Comparison of ENCODE assay signal across 8 mouse cellular contexts in genomic region chr15:80092041-80092441, GRCm38 (mm10). TPM values are rescaled to one million over a fixed set of nuclear protein-coding genes. Genes with fewer than 3 reads are reported as not detected.
A peak's percentile ranks its signal among the peaks of the same experiment; 100 is the strongest.
DNase-seq lines count a peak whose midpoint lies in the region; ATAC-seq and TF ChIP-seq lines count a peak whose summit lies in the region.

No protein-coding gene starts in this region.

- no peak for ATAC-seq in G1E (ENCODE audit: extremely low read depth, insufficient number of reproducible peaks, low FRiP score, poor library complexity, severe bottlenecking)
- no peak; the same call in 1 of the 2 replicates for ATAC-seq in forebrain, embryonic 14.5 days
- ATAC-seq in liver, postnatal 0 days: no peak

- peak overlapping the region; percentile 87 for H3K4me3 ChIP-seq in gastrocnemius, adult 2 months
- peak overlapping the region; percentile 95 for H3K4me3 ChIP-seq in G1E (ENCODE audit: low read depth, low read length)
- H3K4me3 ChIP-seq in forebrain, embryonic 14.5 days (ENCODE audit: low read depth, low read length): peak overlapping the region; percentile 79
- H3K4me3 ChIP-seq in liver, postnatal 0 days (ENCODE audit: low read depth, low read length): peak overlapping the region; percentile 65; the same call in 1 of the 2 replicates

- peak overlapping the region; percentile 88 for H3K4me2 ChIP-seq in forebrain, embryonic 14.5 days (ENCODE audit: low read length)
- H3K4me2 ChIP-seq in liver, postnatal 0 days (ENCODE audit: low read depth, low read length): peak overlapping the region; percentile 96

- no peaks in the 10 kb centered on the region for H3K27me3 ChIP-seq in G1E (ENCODE audit: insufficient read depth, low read length)
- 0 out of 2 replicates have a peak, but pooled peaks cover 9% of the 10 kb centered on the region for H3K27me3 ChIP-seq in forebrain, embryonic 14.5 days (replicated peaks; ENCODE audit: control insufficient read depth, insufficient read depth, low read length)
- peaks cover 14% of the 10 kb centered on the region for H3K27me3 ChIP-seq in liver, postnatal 0 days (ENCODE audit: insufficient read depth, low read length)

- peaks cover 69% of the 10 kb centered on the region for H3K4me1 ChIP-seq in G1E (ENCODE audit: insufficient read depth, low read depth, low read length)
- H3K4me1 ChIP-seq in forebrain, embryonic 14.5 days (ENCODE audit: control insufficient read depth, insufficient read depth, low read length): peaks cover 1% of the 10 kb centered on the region
- peaks cover 30% of the 10 kb centered on the region for H3K4me1 ChIP-seq in liver, postnatal 0 days (ENCODE audit: insufficient read depth)

- TF ChIP-seq EP300 in liver, postnatal 0 days (IDR thresholded peaks at IDR 0.05; ENCODE audit: low read depth): no peak

- WGBS in forebrain, embryonic 14.5 days: 16% methylated on average over 7 of the region's 7 CpGs
- 48% methylated on average over 7 of the region's 7 CpGs for whole genome bisulfite sequencing in liver, postnatal 0 days (ENCODE audit: insufficient replicate concordance)

- intact Hi-C loops in gastrocnemius, adult 2 months (cut with DNase I): loop anchor here (5.0 kb wide), 1 partner anchor 135 kb away; no protein-coding TSS in a partner anchor

- H3K9me3 ChIP-seq in G1E (replicated peaks): no peaks in the 10 kb centered on the region
- H3K9me3 ChIP-seq in forebrain, embryonic 14.5 days (replicated peaks; ENCODE audit: control insufficient read depth, low read length): no peaks in the 10 kb centered on the region
- H3K9me3 ChIP-seq in liver, postnatal 0 days (ENCODE audit: low read length): no peaks in the 10 kb centered on the region

- H3K27ac ChIP-seq in gastrocnemius, adult 2 months: peak overlapping the region; percentile 93
- no peak overlapping the region for H3K27ac ChIP-seq in forebrain, embryonic 14.5 days (ENCODE audit: low read depth, low read length)
- no peak overlapping the region for H3K27ac ChIP-seq in liver, postnatal 0 days (ENCODE audit: low read depth)

- peaks cover 37% of the 10 kb centered on the region for H3K36me3 ChIP-seq in G1E (replicated peaks)
- no peaks in the 10 kb centered on the region for H3K36me3 ChIP-seq in forebrain, embryonic 14.5 days (ENCODE audit: control insufficient read depth, insufficient read depth, low read length)
- H3K36me3 ChIP-seq in liver, postnatal 0 days (replicated peaks; ENCODE audit: insufficient read depth, low read length): no peaks in the 10 kb centered on the region

- H3K9ac ChIP-seq in forebrain, embryonic 14.5 days (ENCODE audit: low read length): peak overlapping the region; percentile 89
- H3K9ac ChIP-seq in liver, postnatal 0 days (replicated peaks): peak overlapping the region; percentile 70

- TF ChIP-seq CTCF in gastrocnemius, adult 2 months (IDR thresholded peaks at IDR 0.05): no peak
- no peak for TF ChIP-seq CTCF in G1E (IDR thresholded peaks at IDR 0.05; ENCODE audit: low read depth, low read length)
- no peak for TF ChIP-seq CTCF in liver, postnatal 0 days (IDR thresholded peaks at IDR 0.05; ENCODE audit: low read depth)

- DNase-seq in gastrocnemius, adult 2 months: no peak
- no peak for DNase-seq in gastrocnemius, adult 18-20 months (ENCODE audit: low spot score)
- DNase-seq in G1E (ENCODE audit: low spot score): no peak
- DNase-seq in forebrain, embryonic 14.5 days (ENCODE audit: low spot score): no peak
- DNase-seq in liver, postnatal 0 days: no peak
- no peak for DNase-seq in embryo, embryonic 11 days
- DNase-seq in adrenal gland, postnatal 25 days: no peak
- DNase-seq in kidney, postnatal 14 days: no peak

RNA-seq across cellular contexts. Expression of gene Rpl3, which starts 0.4 kb away (rescaled TPM):
- total RNA-seq in gastrocnemius, adult 2 months (2021): 10 to 100 TPM; 38.6 to 51.4 TPM
- total RNA-seq in gastrocnemius, adult 18-20 months (2021): 10 to 100 TPM; 37.2 to 48.3 TPM
- 1,019 and 1,021 TPM in 2 replicates for total RNA-seq in G1E (2014; fragmentation: Nextera tagmentation)
- 1,569 and 1,698 TPM in 2 replicates for total RNA-seq in G1E (2017)
- 114 and 176 TPM in 2 replicates for polyA plus RNA-seq in G1E (2012)
- 768 and 902 TPM in 2 replicates for polyA plus RNA-seq in forebrain, embryonic 14.5 days (2014; fragmentation: Nextera tagmentation; extraction: Ambion mirVana)
- 394 and 407 TPM in 2 replicates for polyA plus RNA-seq in liver, postnatal 0 days (2015; fragmentation: Nextera tagmentation; extraction: Ambion mirVana)
- total RNA-seq in adrenal gland, postnatal 25 days (2021): 485 and 642 TPM in 2 replicates

RNA-seq across cellular contexts. Expression of gene Syngr1, which starts 0.9 kb away (rescaled TPM):
- 10 to 100 TPM; 46.1 to 46.4 TPM for total RNA-seq in gastrocnemius, adult 2 months (2021)
- 10 to 100 TPM; 54.8 to 60.6 TPM for total RNA-seq in gastrocnemius, adult 18-20 months (2021)
- total RNA-seq in G1E (2014; fragmentation: Nextera tagmentation) (41.4 and 44.2 TPM in 2 replicates), G1E (2017) (74.6 and 96.9 TPM in 2 replicates)
- polyA plus RNA-seq in G1E (2012): 86.9 and 89.8 TPM in 2 replicates
- polyA plus RNA-seq in forebrain, embryonic 14.5 days (2014; fragmentation: Nextera tagmentation; extraction: Ambion mirVana): 28.8 and 30.1 TPM in 2 replicates
- 10.3 and 10.4 TPM in 2 replicates for polyA plus RNA-seq in liver, postnatal 0 days (2015; fragmentation: Nextera tagmentation; extraction: Ambion mirVana)
- total RNA-seq in adrenal gland, postnatal 25 days (2021): 22.2 and 27.6 TPM in 2 replicates

RNA-seq across cellular contexts. Expression of gene Tab1, which starts 40.9 kb away (rescaled TPM):
- 10 to 100 TPM; 13.0 to 16.1 TPM for total RNA-seq in gastrocnemius, adult 2 months (2021)
- total RNA-seq in gastrocnemius, adult 18-20 months (2021): 10 to 100 TPM; 11.0 to 12.5 TPM
- total RNA-seq in G1E (2014; fragmentation: Nextera tagmentation) (19.0 and 27.2 TPM in 2 replicates), G1E (2017) (22.3 and 25.0 TPM in 2 replicates)
- 23.6 and 29.1 TPM in 2 replicates for polyA plus RNA-seq in G1E (2012)
- polyA plus RNA-seq in forebrain, embryonic 14.5 days (2014; fragmentation: Nextera tagmentation; extraction: Ambion mirVana): 33.1 and 36.6 TPM in 2 replicates
- polyA plus RNA-seq in liver, postnatal 0 days (2015; fragmentation: Nextera tagmentation; extraction: Ambion mirVana): 7.0 and 7.5 TPM in 2 replicates
- 20.5 and 26.7 TPM in 2 replicates for total RNA-seq in adrenal gland, postnatal 25 days (2021)
